Mouse (Mus musculus) forebrain, embryonic 14.5 days (tissue): ENCODE results near the gene Rragb. TPM values are rescaled to one million over a fixed set of nuclear protein-coding genes. Genes with fewer than 3 reads are reported as not detected.
A peak's percentile ranks its signal among the peaks of the same experiment; 100 is the strongest.
"Not testable (repeated sequence)": the region's sequence is repeated elsewhere in the genome, so short reads cannot be mapped to it uniquely, and the experiment has no call there.

Source experiments
- ATAC-seq: fragments of 200-750 bp; cut with Nextera tagmentation; 2 replicates; pipeline ENCODE4 v1.8.0; 2017; ENCODE audit warnings: mild to moderate bottlenecking, moderate library complexity
- DNase-seq: peaks from one replicate; pipeline ENCODE4 v3.0.0-alpha.2; 2015; ENCODE audit warnings: low spot score
- H3K27ac ChIP-seq: fragments of 300-500 bp; sonication (generic); 2 replicates; pipeline ENCODE4 v1.5.1; 2014; ENCODE audit warnings: low read depth, mild to moderate bottlenecking, control low read depth, low read length, moderate library complexity
- H3K27me3 ChIP-seq: fragments of 300-500 bp; sonication (generic); replicated peaks from 2 replicates; pipeline ENCODE4 v1.6.1; 2014; ENCODE audit warnings: low read length, control low read depth, mixed read lengths; ENCODE audit not compliant: control insufficient read depth, insufficient read depth
- H3K36me3 ChIP-seq: fragments of 300-500 bp; sonication (generic); 2 replicates; pipeline ENCODE4 v1.6.1; 2014; ENCODE audit warnings: low read length, control low read depth; ENCODE audit not compliant: control insufficient read depth, insufficient read depth
- H3K4me1 ChIP-seq: fragments of 300-500 bp; sonication (generic); 2 replicates; pipeline ENCODE4 v1.6.1; 2014; ENCODE audit warnings: antibody characterized with exemption, low read length, control low read depth; ENCODE audit not compliant: control insufficient read depth, insufficient read depth
- H3K4me2 ChIP-seq: fragments of 300-500 bp; sonication (generic); 2 replicates; pipeline ENCODE4 v1.6.1; 2014; ENCODE audit warnings: mild to moderate bottlenecking, control low read depth, low read length
- H3K4me3 ChIP-seq: fragments of 300-500 bp; sonication (generic); 2 replicates; pipeline ENCODE4 v1.5.1; 2014; ENCODE audit warnings: low read depth, low read length, control low read depth
- H3K9ac ChIP-seq: fragments of 300-500 bp; sonication (generic); 2 replicates; pipeline ENCODE4 v1.6.1; 2014; ENCODE audit warnings: mild to moderate bottlenecking, low read length, control low read depth, moderate library complexity
- H3K9me3 ChIP-seq: fragments of 300-500 bp; sonication (generic); replicated peaks from 2 replicates; pipeline ENCODE4 v1.6.1; 2016; ENCODE audit warnings: low read length, control low read depth, mixed read lengths; ENCODE audit not compliant: control insufficient read depth
- WGBS: fragments of 180-500 bp; shearing (Covaris S2); extraction: QIAGEN DNeasy Blood & Tissue Kit; methylation state at CpG from one replicate; pipeline ENCODE4 v1.1.7; 2014; 5-methylcytosine and 5-hydroxymethylcytosine counted together
- polyA plus RNA-seq: library from polyadenylated mRNA; unstranded; fragments of >200 nt; fragmentation: Nextera tagmentation; extraction: Ambion mirVana; gene quantifications from 2 replicates; pipeline ENCODE4 v1.2.1, GENCODE M21; 2014

Rragb gene
- 6.2 and 8.4 TPM in 2 replicates for polyA plus RNA-seq

DNA sequence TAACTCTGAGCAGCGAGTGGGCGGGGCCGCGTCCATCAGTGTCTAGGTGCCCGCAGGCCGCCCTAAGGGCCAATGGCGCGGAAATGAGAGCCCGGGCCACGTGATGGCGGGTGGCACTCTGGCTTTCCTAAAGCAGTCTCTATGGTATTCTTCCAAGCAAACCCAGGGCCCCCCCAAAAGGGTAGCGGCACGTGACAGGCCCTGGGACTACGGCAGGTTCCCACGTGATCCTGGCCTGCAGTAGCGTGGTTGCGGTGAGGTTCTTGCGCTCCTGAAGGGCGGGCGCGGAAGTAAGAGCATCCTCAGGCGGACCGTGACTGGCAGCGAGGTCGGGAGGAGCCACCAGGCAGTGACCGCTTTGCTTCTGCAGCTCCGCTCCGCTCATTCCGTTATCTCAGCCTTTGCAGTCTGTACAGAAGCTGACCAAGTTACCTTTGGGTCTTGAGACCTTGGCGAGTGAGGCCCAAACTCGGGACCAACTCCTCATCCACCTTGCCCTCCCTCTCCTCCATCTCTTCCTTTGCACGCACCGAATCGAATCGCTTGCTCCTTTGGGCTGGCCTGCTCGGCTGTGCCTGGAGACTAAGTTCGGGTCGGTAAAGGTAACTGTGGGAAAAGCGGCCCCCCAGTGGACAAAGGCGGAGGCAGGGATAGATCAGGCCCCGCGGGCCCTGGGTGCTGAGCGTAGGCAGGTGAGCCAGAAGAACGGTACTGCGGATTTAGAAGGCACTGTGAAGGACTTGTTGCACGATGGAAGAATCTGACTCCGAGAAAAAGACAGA, at the start of gene Rragb:
Rragb (plus strand) TSS at position 248 of the 782 bp plus-strand sequence.
- H3K9me3 ChIP-seq: no peaks in the 10 kb centered on the region
- H3K36me3 ChIP-seq: no peaks in the 10 kb centered on the region
- H3K4me3 ChIP-seq: peak within 1 kb of the TSS; percentile 46
- ATAC-seq (peak; percentile 98), DNase-seq (peak; percentile 89)
- H3K27ac ChIP-seq: peak within 1 kb of the TSS; percentile 30; the same call in 1 of the 2 replicates
- H3K27me3 ChIP-seq: no peaks in the 10 kb centered on the region
- peak within 1 kb of the TSS; percentile 60 for H3K9ac ChIP-seq
- peak within 1 kb of the TSS; percentile 52 for H3K4me2 ChIP-seq
- no peaks in the 10 kb centered on the region for H3K4me1 ChIP-seq
- WGBS: 28% methylated on average over 47 of the region's 47 CpGs

DNA sequence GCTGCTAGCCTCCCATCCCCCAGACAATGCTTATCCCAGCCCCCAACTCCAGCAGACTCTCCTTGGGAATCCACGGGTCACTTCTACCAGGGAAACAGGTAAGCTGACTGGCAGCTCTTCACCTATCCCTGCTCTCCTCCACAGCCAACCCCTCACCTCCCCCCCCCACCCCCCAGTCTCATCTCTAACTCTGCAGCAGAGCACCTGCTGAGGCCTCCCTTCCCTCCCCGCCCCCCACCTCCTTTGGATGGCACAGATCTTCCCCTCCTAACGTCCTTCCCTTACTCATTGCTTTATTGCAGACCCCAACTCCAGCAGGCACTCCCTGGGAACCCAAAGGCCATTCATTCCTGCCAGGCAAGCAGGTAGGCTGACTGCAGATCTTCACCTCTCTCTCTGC, 21.3 kb upstream of the Rragb start, which contains the start of gene Foxr2:
Foxr2 (plus strand) TSS at position 301 of the 400 bp plus-strand sequence.
- Histone ChIP-seq H3K4me1 (no peaks in the 10 kb centered on the region), H3K27ac (no peak within 1 kb of the TSS), H3K9ac (no peak within 1 kb of the TSS), H3K4me2 (no peak within 1 kb of the TSS), H3K27me3 (no peaks in the 10 kb centered on the region), H3K36me3 (no peaks in the 10 kb centered on the region), H3K9me3 (no peaks in the 10 kb centered on the region), H3K4me3 (no peak within 1 kb of the TSS)
- ATAC-seq (no peak), DNase-seq (no peak)
- WGBS: 19% methylated on average over 2 of the region's 3 CpGs

DNA sequence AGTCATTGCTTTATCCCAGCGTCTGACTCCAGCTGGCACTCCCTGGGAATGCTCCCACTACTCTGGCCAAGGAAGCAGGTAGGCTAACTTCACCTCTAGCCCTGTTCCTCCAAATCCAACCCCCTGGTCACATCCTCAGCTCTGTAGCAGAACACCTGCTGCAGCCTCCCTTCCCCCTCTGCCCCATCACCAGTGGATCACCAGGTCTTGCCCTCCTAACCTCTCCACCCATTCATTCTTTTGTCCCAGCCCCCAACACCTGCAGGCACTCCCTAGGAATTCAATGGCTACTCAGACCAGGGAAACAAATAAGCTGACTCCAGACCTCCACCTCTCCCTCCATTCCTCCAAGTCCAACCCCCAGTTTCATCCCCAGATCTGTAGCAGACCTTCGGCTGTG, 20.8 kb upstream of the Rragb start:
- H3K36me3 ChIP-seq: no peaks in the 10 kb centered on the region
- H3K4me2 ChIP-seq: no peak overlapping the region
- DNase-seq: no peak
- no peaks in the 10 kb centered on the region for H3K27me3 ChIP-seq
- no peaks in the 10 kb centered on the region for H3K4me1 ChIP-seq
- H3K9me3 ChIP-seq: no peaks in the 10 kb centered on the region
- WGBS: 31% methylated on average over 2 of the region's 2 CpGs
- no peak overlapping the region for H3K27ac ChIP-seq
- no peak overlapping the region for H3K4me3 ChIP-seq
- H3K9ac ChIP-seq: no peak overlapping the region
- no peak for ATAC-seq

DNA sequence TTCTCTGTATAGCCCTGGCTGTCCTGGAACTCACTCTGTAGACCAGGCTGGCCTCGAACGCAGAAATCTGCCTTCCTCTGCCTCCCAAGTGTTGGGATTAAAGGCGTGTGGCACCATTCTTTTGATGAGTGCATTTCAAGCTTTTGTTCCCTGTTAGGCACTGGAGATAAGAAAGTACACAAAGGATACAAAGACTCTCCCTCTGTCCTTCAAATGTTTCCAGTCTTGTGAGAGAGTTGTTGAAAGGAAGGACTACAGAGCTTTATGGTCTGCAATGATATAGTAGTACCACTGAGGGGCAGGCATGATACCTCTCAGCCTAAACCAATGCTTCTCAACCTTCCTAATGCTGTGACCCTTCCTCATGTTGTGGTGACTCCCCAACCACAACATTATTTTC, 2.9 kb downstream of the Rragb start:
- DNase-seq (no peak), ATAC-seq (no peak)
- H3K4me3 ChIP-seq: no peak overlapping the region
- H3K27me3 ChIP-seq: no peaks in the 10 kb centered on the region
- H3K36me3 ChIP-seq: no peaks in the 10 kb centered on the region
- no peak overlapping the region for H3K4me2 ChIP-seq
- WGBS: 57% methylated on average over 3 of the region's 3 CpGs
- no peaks in the 10 kb centered on the region for H3K9me3 ChIP-seq
- H3K27ac ChIP-seq: no peak overlapping the region
- H3K9ac ChIP-seq: no peak overlapping the region
- H3K4me1 ChIP-seq: no peaks in the 10 kb centered on the region

DNA sequence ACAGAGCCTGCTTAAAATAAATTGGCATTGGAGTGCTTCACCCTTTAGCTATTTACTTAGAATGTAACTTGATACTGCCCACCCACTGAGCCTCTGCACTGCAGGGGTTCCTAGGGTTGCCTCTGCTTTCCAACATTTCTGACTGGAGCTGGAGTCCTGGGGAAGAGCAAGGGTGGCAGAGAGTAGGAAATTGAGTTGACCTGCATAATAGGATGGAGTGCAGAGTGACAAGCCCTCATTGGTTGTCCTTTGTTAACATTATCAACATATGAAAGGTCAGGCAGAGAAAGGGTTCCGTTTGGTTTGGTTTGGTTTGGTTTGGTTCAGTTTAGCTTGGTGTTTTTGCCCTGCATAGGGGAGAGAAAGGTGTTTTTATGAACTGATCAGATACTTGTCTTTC, 12.0 kb downstream of the Rragb start:
- Histone ChIP-seq H3K27ac (no peak overlapping the region), H3K4me2 (no peak overlapping the region), H3K9ac (no peak overlapping the region), H3K36me3 (no peaks in the 10 kb centered on the region), H3K27me3 (no peaks in the 10 kb centered on the region), H3K4me3 (no peak overlapping the region), H3K9me3 (no peaks in the 10 kb centered on the region), H3K4me1 (no peaks in the 10 kb centered on the region)
- no peak for ATAC-seq
- no peak for DNase-seq
- 28% methylated on average over 1 of the region's 1 CpGs for WGBS

DNA sequence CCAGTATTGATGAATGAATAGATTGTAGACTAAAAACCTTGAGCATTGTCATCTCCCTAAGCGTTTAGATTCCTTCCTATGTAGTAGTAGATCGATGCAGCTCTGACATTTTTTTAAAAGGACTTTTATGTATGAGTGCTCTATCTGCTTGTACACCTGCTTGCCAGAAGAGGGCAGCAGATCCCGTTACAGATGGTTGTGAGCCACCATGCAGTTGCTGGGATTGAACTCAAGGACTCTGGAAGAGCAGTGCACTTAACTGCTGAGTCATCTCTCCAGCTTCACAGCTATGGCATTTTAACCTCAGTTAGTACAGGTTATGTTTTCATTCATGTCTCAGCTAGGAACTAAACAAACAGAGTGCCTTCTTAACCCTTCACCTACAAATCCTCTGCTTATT, 15.5 kb downstream of the Rragb start:
- H3K36me3 ChIP-seq: 0 out of 2 replicates have a peak, but pooled peaks cover 4% of the 10 kb centered on the region
- no peak for ATAC-seq
- H3K27ac ChIP-seq: no peak overlapping the region
- WGBS: 61% methylated on average over 3 of the region's 3 CpGs
- DNase-seq: peak; percentile 31
- H3K4me3 ChIP-seq: no peak overlapping the region
- no peak overlapping the region for H3K4me2 ChIP-seq
- no peak overlapping the region for H3K9ac ChIP-seq
- no peaks in the 10 kb centered on the region for H3K4me1 ChIP-seq
- H3K27me3 ChIP-seq: no peaks in the 10 kb centered on the region
- H3K9me3 ChIP-seq: no peaks in the 10 kb centered on the region

DNA sequence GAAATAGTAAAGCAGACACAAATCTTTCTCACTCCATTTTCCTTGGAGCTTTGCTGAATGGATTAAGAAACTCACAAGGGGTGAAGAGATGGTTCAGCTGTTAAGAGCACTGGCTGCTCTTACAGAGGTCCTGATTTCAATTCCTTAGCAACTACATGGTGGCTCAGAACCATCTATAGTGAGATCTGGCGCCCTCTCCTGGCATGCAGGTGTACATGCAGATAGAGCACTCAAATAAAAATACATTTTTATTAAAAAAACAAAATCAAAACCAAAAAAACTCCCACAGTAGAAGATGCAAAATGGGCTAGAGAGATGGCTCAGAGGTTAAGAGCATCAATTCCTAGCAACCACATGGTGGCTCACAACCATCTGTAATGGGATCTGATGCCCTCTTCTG, 35.0 kb downstream of the Rragb start:
- no peaks in the 10 kb centered on the region for H3K36me3 ChIP-seq
- no peak overlapping the region for H3K27ac ChIP-seq
- H3K4me1 ChIP-seq: no peaks in the 10 kb centered on the region
- H3K4me2 ChIP-seq: no peak overlapping the region
- H3K9ac ChIP-seq: no peak overlapping the region
- no peaks in the 10 kb centered on the region for H3K27me3 ChIP-seq
- peak; percentile 4 for DNase-seq
- H3K9me3 ChIP-seq: no peaks in the 10 kb centered on the region
- no peak overlapping the region for H3K4me3 ChIP-seq
- ATAC-seq: no peak
- 3% methylated on average over 1 of the region's 1 CpGs for WGBS

DNA sequence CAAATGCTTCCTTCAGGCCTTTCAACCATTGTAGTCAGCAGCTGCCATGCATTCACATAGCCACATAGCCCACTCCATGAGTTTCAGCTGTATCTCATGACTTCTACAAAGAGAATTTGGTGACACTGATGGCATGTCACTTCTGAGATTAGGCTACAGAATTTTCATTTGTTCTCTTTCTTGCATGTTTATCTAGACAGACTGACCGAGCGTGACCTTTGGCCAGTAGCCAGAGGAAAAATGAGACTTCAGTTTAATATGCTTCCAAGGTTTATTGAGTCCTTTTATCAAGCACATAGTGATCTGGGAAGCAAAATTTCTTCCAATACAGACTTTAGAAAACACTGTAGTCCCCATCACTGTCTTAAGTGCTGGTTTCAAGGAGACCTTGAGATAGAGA, 42.4 kb downstream of the Rragb start:
- no peak for DNase-seq
- Histone ChIP-seq H3K4me1 (no peaks in the 10 kb centered on the region), H3K27ac (no peak overlapping the region), H3K4me2 (no peak overlapping the region), H3K36me3 (no peaks in the 10 kb centered on the region), H3K9ac (no peak overlapping the region), H3K9me3 (no peaks in the 10 kb centered on the region), H3K4me3 (no peak overlapping the region), H3K27me3 (no peaks in the 10 kb centered on the region)
- ATAC-seq: no peak
- WGBS: 92% methylated on average over 2 of the region's 2 CpGs

DNA sequence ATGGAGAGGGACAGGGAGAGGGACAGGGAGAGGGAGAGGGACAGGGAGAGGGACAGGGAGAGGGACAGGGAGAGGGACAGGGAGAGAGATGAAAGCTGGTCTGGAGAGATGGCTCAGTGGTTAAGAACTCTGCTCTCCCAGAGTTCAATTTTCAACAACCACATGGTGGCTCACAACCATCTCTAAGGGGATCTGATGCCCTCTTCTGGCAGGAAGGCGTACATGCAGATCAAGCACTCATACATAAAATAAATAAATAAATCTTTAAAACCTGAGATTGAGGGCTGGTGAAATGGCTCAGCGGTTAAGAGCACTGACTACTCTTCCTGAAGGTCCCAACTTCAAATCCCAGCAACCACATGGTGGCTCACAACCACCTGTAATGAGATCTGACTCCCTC, 59.4 kb downstream of the Rragb start:
- not testable (repeated sequence) for H3K27ac ChIP-seq, H3K9me3 ChIP-seq, H3K4me1 ChIP-seq, H3K27me3 ChIP-seq, H3K36me3 ChIP-seq, ATAC-seq, H3K4me3 ChIP-seq, H3K4me2 ChIP-seq, H3K9ac ChIP-seq
- DNase-seq: peak; percentile 2
- WGBS: 82% methylated on average over 2 of the region's 2 CpGs
